Mouse (Mus musculus) lung, postnatal 10 days (tissue): Measurements from ENCODE around the gene Hpcal1.

Experiments used
- DNase-seq: peaks from one replicate; pipeline ENCODE4 v3.0.0; 2021

Hpcal1 gene

GRCm38 (mm10) chr12:17690564-17691281 is at the start of gene Hpcal1:
Gene Hpcal1, plus strand, starts transcription at chr12:17690856.
- DNase-seq, result peak; percentile 97

GRCm38 (mm10) chr12:17641269-17641668 is 49.4 kb upstream of the Hpcal1 start:
- no peak for DNase-seq

DNA sequence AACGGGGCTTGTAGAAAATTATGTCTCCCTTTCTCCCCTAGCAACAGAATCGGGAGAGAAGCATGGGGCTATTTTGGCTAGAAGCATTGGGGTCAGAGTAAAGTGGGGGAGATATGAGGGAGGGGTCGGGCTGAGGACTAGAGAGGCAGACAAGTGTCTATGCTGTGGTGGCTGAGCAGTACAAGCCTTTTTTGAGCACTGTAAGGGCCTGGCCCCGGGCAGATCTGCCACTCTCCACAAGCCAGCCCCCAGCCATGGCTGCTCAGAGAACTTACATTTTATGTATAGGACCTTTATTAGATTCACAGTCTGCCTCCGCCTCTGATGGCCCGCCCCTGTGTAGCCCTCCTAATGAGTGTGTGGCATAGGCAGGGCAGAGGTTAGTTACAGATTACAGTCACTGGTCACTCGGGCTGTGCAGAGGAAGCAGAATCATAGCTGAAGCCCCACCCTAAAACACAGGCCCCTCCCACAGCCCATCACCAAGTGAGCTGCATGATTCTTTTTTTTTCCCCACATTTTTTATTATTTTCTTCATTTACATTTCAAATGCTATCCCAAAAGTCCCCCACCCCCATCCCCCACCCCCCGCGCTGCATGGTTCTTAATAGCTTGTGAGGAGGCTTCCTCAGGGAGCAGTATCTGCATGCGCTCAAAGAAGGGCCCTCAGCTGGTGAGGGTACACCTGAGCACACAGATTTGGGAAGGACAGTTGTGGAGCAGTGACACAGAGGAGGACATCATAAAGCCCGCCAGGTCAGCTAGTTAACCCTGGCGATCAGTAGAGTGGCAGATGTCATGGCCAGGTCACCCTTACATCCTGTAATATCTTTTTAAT is 46.1 kb upstream of the Hpcal1 start:
- DNase-seq, result no peak

- no peak for DNase-seq
Measured at GRCm38 (mm10) chr12:17646457-17646856, 44.2 kb upstream of the Hpcal1 start.

DNA sequence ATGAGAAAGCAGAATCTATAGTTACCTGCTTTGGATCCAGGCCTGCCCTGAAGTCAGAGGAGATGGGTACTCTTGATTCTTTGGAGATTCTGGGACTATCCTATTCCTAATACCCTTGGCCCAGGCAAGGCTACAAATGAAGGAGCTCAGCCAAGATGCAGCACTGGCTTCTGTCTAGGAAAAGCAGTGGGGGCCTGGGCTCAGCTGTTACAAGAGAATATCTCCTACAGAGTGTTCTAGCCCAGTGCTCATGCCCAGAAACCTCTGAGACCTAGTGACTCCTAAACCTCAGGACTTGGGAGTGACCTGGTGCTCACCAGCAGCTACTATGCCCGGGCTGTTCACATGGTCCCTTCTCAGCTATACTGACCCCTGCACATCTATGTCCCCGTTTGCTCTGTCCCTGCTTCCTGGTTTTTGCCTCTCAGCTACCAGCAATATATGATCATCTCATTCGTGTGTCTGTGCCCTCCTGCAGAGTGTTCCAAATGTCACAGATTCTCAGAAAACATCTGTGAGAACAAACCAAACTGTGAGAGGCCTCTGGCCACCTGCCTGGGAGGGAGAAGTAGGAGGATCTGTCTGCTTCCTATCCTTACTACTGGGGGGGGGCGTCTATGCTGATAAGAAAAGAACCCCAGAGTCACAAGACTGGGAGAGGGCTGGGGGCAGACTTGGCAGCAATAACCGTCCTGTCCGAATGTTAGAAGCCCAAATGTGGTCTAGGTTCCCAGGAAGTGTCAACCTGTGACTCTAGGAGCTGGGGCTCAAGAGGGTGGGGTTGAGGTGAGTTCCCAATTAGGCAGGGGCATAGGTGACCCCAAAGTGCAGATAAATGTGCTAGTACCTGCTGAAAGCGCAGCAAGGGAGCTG is 39.2 kb upstream of the Hpcal1 start:
- no peak for DNase-seq

- peak; percentile 44 for DNase-seq
Measured at GRCm38 (mm10) chr12:17652216-17653050, 38.2 kb upstream of the Hpcal1 start.

DNA sequence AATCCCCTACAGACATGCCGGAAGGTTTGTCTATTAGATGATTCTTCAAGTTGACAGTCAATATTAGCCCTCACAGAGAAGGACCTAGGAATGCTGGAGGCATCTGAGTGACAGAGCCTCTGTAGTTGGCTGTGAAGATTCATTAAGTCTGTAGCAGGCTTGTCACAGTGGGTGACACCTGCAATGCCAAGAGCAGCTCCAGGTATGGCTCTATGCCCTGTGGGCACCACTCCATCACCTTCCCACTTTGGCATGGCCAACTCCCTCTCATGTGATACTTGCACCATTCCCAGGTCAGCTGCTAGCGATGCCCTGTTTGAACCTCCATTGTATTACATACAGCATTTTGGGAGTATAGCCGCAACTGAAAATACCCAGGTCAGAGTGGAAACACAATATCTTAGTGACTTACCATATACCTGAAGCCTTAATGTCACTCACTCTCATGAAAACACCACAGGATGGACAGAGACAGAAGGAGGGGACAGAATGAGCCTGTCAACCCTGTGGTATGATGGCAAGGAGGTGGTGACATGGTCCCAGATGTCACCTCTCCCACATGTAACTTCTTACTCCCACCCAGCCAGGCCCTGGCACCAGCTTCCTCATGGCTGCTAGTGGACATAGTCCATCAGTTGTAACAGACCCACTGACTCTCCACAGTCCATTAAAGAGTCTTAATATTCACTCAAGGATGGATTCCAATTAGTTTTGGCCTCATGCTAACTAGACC is 37.4 kb upstream of the Hpcal1 start:
- no peak for DNase-seq

- DNase-seq, result no peak
Measured at GRCm38 (mm10) chr12:17657561-17658195, 33.0 kb upstream of the Hpcal1 start.

DNA sequence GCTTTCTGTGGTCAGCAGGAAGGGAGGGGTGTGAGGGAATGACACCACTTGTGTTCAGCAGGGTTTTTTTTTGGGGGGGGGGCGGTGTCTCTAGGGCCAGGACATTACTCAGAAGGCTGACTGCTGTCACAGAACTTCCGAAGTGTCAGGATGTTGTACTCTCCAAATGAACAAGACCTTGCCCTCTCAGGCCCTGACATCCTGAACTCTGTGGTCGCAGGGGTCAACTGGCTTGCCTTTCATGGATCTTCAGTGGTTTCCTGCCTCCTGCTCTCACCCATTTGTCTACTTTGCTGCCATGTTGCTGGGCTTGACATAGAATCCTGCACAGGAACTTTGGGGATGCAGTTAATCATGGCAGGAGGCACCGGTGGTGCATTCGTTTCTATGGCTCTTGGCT is 32.1 kb upstream of the Hpcal1 start:
- DNase-seq, result no peak

DNA sequence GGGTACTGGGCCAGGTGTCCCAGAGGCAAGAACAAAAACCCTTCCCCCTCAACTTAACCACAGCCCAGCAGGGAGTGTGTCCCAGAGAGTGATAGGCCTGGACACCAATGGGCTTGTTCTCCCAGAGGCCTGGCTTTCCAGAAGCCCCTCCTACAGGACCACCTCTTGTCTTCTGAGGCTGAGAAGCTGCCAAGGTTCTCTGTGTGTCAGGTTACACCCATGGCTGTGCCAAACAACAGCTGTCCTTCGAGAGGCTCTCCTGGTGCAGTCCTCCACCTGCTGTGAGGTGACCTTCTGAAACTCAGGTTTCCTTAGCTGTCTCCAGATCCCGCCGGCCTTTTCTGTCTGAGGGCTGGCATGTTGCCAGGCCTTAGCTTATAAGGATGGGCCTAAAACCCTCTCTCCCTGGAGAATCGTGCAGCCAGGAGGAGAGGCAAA is 29.2 kb upstream of the Hpcal1 start:
- peak; percentile 24 for DNase-seq

DNA sequence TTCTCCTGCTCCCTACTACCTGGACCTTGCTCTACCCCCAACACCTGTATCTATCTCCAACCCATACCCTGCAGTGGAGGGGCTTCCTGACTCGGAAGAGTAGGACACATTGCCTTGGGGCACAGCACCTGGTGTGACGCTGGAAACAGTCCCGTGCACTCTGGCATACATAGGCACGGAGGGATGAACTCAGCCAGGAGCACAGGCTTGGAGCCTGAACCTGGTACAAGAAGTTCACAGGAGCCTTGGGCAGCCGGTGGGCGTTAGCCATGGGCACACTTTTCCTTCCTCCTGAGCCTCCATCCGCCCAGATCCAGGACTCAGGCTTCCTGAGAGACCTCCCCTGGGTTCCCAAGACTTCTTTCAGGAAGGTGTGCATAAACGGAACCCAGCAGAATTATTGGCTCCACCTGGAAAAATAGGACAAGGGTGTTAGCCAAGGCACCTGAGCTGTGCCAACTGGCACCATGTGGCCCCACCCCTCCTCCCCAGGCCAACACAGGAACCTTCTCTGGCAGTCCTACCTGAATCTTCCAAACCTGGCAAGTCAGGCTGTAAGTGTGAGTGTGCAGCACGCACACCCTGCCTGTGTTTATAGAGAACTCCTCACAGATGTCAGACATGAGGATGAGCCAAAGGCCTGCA is 26.5 kb upstream of the Hpcal1 start:
- DNase-seq, result no peak

- peak; percentile 21 for DNase-seq
Measured at GRCm38 (mm10) chr12:17665906-17666326, 24.7 kb upstream of the Hpcal1 start.

DNA sequence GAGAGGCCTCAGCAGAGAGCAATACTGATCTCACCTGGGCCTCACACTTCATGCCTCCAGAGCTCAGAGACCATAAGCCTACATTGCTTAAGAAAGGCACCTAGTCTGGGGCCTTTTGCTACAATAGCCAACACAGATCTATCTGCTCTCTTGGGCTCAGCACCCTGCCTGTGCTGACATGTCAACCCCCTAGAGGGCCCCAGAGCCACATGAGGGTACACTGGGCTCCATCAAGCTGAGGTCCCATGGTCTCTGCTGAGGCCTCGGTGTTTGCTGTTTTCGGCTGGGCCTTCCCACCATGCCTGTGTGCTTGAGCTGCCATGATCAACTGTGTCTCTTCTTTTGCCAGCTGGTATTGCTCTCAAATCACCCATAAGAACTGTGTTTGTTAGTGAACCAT is 24.0 kb upstream of the Hpcal1 start:
- DNase-seq, result peak; percentile 63

- DNase-seq, result no peak
Measured at GRCm38 (mm10) chr12:17673729-17674128, 16.9 kb upstream of the Hpcal1 start.

DNA sequence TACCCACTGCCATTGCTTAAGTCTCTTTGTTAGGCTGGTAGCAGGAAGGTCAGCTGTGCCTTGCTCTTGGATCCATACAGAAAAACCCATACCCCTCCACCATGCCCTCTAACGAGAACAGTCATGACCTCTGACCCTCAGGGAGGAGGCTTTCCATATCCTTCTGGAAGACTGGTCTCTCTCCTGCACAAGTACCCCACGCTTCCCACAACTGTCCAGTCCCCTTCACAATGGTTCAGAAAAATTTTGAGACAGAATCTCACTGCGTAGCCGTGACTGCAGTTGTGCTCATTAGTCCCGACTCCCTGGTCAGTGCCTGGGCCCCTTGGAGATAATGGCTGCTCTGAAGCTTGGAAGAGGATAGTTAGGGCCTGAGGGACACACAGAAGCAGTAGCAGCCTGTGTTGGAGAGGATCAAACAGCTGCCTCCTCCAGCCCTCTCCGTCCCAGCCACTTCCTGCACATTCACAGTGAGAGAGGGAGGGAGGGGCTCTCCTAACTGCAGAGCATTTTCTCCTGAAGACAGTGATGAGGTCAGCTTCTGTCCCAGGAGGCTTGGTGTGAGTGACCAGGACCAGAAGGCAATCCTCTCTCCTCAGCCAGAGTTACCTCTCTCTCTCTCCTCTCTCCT is 16.4 kb upstream of the Hpcal1 start:
- DNase-seq, result no peak

DNA sequence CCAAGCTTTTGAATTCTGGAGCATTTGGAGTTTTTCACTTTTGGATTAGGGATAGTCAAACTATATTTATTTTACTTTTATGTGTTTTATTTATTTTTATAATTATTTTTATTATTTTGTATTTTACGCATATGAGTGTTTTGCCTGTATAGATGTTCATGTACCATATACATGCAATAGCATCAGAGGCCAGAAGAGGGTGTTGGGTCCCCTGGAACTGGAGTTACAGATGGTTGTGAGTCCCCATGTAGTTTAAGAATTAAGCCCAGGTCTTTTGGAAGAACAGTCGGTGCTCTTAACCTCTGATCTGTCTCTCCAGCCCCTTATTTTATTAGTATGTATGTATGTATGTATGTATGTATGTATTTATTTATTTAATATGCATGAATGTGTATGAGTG is 12.9 kb upstream of the Hpcal1 start:
- no peak for DNase-seq

DNA sequence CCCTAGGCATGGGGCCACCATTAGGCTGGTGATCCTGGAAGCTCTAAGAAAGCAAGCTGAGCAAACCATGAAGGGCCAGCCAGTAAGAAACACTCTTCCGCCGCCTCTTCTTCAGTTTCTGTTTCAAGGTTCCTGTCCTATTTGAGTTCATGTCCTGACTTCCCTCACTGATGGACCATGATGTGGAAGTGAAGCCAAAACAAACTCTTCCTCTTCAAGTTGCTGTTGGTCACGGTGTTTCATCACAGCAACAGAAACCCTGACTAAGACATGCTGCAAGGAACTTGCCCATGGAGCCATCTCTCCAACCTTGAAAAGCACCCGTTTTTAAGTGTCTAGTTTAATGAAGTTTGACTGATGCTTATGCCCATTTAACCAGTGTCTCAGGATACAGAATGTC is 11.1 kb upstream of the Hpcal1 start:
- no peak for DNase-seq

GRCm38 (mm10) chr12:17682161-17682560 is 8.5 kb upstream of the Hpcal1 start:
- DNase-seq, result peak; percentile 32

DNA sequence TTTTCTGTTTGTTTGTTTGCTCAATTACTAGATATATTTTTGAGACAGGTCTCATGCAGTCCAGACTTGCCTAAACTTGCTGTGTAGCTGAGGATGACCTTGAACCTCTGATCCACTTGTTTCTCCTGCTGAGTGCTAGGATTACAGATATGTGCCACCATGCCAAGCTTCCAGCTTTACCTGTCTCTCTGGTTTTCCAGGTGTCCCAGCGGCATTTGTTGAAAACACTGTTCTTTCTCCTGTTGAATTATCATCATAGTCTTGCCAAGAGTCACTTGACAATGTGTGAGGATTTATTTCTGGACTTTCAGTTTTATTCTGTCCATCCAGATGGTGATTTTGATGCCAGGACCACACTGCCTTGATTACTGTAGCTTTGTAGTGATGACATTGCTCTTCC is 6.3 kb upstream of the Hpcal1 start:
- no peak for DNase-seq

DNA sequence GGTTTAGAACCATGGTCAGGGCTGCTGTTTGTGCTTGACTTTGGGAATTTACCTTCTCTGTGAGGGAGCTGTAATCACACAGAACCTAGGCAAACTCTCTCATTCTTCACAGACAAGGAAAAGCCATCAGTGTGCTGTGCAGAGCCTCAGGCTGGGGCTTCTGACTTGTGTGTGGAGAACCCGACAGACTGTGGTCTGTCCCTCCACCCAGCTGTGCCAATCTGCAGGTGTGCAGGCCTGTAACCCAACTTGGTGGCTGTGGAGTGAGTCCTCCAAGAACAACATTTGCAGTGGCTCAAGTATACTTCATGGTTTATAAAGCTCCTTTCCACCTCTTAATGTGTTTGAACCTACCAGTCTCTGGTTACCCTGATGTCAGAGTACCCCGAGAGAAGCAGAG is 4.5 kb upstream of the Hpcal1 start:
- no peak for DNase-seq
